Mouse (Mus musculus): Measurements from ENCODE around the gene E030018B13Rik. TPM values are rescaled to one million over a fixed set of nuclear protein-coding genes. Genes with fewer than 3 reads are reported as not detected.

Gene E030018B13Rik
- polyA plus RNA-seq, 1 experiment from 2014 or later: not detected

GRCm38 (mm10) chr7:63917693-63918092 is 1.0 kb downstream of the E030018B13Rik start:
- no peak overlapping the region for H3K4me2 ChIP-seq
- ATAC-seq (ENCODE audit: insufficient read depth): no peak
- no peak overlapping the region for H3K4me3 ChIP-seq (replicated peaks)
- no peaks in the 10 kb centered on the region for H3K9me3 ChIP-seq (replicated peaks)
- H3K4me1 ChIP-seq (replicated peaks): peaks cover 91% of the 10 kb centered on the region
- no peak overlapping the region for H3K9ac ChIP-seq
- 64% methylated on average over 6 of the region's 6 CpGs for WGBS (ENCODE audit: insufficient replicate concordance)
- H3K36me3 ChIP-seq (replicated peaks): peaks cover 10% of the 10 kb centered on the region; the same call in 1 of the 2 replicates
- H3K27me3 ChIP-seq: no peaks in the 10 kb centered on the region
- no peak overlapping the region for H3K27ac ChIP-seq (replicated peaks)

- no peak for ATAC-seq (ENCODE audit: insufficient read depth)
- WGBS (ENCODE audit: insufficient replicate concordance): 65% methylated on average over 12 of the region's 12 CpGs
- Histone ChIP-seq H3K9ac (no peak overlapping the region; the same call in 1 of the 2 replicates), H3K27me3 (no peaks in the 10 kb centered on the region), H3K36me3 (replicated peaks) (peaks cover 10% of the 10 kb centered on the region; the same call in 1 of the 2 replicates), H3K9me3 (replicated peaks) (no peaks in the 10 kb centered on the region), H3K4me3 (replicated peaks) (no peak overlapping the region), H3K4me2 (no peak overlapping the region), H3K27ac (replicated peaks) (no peak overlapping the region), H3K4me1 (replicated peaks) (peaks cover 91% of the 10 kb centered on the region)
These were observed 2.4 kb downstream of the E030018B13Rik start for GRCm38 (mm10) chr7:63918771-63919768.

- Histone ChIP-seq H3K4me1 (replicated peaks) (peaks cover 95% of the 10 kb centered on the region), H3K36me3 (replicated peaks) (peaks cover 10% of the 10 kb centered on the region; the same call in 1 of the 2 replicates), H3K27me3 (no peaks in the 10 kb centered on the region), H3K9ac (no peak overlapping the region), H3K9me3 (replicated peaks) (no peaks in the 10 kb centered on the region), H3K4me2 (no peak overlapping the region), H3K27ac (replicated peaks) (0 out of 2 replicates have a peak overlapping the region, but pooled peaks have one; percentile 46), H3K4me3 (replicated peaks) (no peak overlapping the region)
- WGBS (ENCODE audit: insufficient replicate concordance): 41% methylated on average over 8 of the region's 8 CpGs
- no peak for ATAC-seq (ENCODE audit: insufficient read depth)
These were observed 5.4 kb downstream of the E030018B13Rik start for GRCm38 (mm10) chr7:63921909-63922562.

- H3K4me1 ChIP-seq (replicated peaks): peaks cover 96% of the 10 kb centered on the region
- peaks cover 10% of the 10 kb centered on the region; the same call in 1 of the 2 replicates for H3K36me3 ChIP-seq (replicated peaks)
- 20% methylated on average over 2 of the region's 2 CpGs for WGBS (ENCODE audit: insufficient replicate concordance)
These were observed 5.9 kb downstream of the E030018B13Rik start for GRCm38 (mm10) chr7:63922571-63922970.

GRCm38 (mm10) chr7:63922975-63923374 is 6.3 kb downstream of the E030018B13Rik start:
- 64% methylated on average over 1 of the region's 1 CpGs for WGBS (ENCODE audit: insufficient replicate concordance)
- Histone ChIP-seq H3K27me3 (no peaks in the 10 kb centered on the region), H3K4me3 (replicated peaks) (no peak overlapping the region), H3K27ac (replicated peaks) (no peak overlapping the region), H3K9ac (no peak overlapping the region), H3K4me1 (replicated peaks) (peaks cover 96% of the 10 kb centered on the region), H3K4me2 (no peak overlapping the region), H3K9me3 (replicated peaks) (no peaks in the 10 kb centered on the region), H3K36me3 (replicated peaks) (peaks cover 10% of the 10 kb centered on the region; the same call in 1 of the 2 replicates)
- ATAC-seq (ENCODE audit: insufficient read depth): no peak

More at GRCm38 (mm10) chr7:63922571-63922970, 5.9 kb downstream of the E030018B13Rik start:
- no peak for ATAC-seq (ENCODE audit: insufficient read depth)
- no peaks in the 10 kb centered on the region for H3K9me3 ChIP-seq (replicated peaks)
- H3K4me2 ChIP-seq: no peak overlapping the region
- H3K27ac ChIP-seq (replicated peaks): 0 out of 2 replicates have a peak overlapping the region, but pooled peaks have one; percentile 46
- no peak overlapping the region for H3K9ac ChIP-seq
- H3K27me3 ChIP-seq: no peaks in the 10 kb centered on the region
- H3K4me3 ChIP-seq (replicated peaks): no peak overlapping the region

- peaks cover 94% of the 10 kb centered on the region for H3K4me1 ChIP-seq (replicated peaks)
These were observed 7.5 kb downstream of the E030018B13Rik start for GRCm38 (mm10) chr7:63924151-63924550.

GRCm38 (mm10) chr7:63924747-63925412 is 8.2 kb downstream of the E030018B13Rik start:
- Histone ChIP-seq H3K4me3 (replicated peaks) (no peak overlapping the region), H3K9me3 (replicated peaks) (no peaks in the 10 kb centered on the region), H3K9ac (no peak overlapping the region), H3K36me3 (replicated peaks) (peaks cover 7% of the 10 kb centered on the region; the same call in 1 of the 2 replicates), H3K27ac (replicated peaks) (no peak overlapping the region), H3K4me1 (replicated peaks) (peaks cover 94% of the 10 kb centered on the region), H3K4me2 (peak overlapping the region; percentile 25; the same call in 1 of the 2 replicates), H3K27me3 (no peaks in the 10 kb centered on the region)
- WGBS (ENCODE audit: insufficient replicate concordance): 76% methylated on average over 6 of the region's 6 CpGs
- no peak for ATAC-seq (ENCODE audit: insufficient read depth)

More at GRCm38 (mm10) chr7:63924151-63924550, 7.5 kb downstream of the E030018B13Rik start:
- H3K9me3 ChIP-seq (replicated peaks): no peaks in the 10 kb centered on the region
- no peak overlapping the region for H3K4me3 ChIP-seq (replicated peaks)
- no peak overlapping the region for H3K4me2 ChIP-seq
- H3K27me3 ChIP-seq: no peaks in the 10 kb centered on the region
- WGBS (ENCODE audit: insufficient replicate concordance): 74% methylated on average over 1 of the region's 1 CpGs
- H3K36me3 ChIP-seq (replicated peaks): peaks cover 10% of the 10 kb centered on the region; the same call in 1 of the 2 replicates
- ATAC-seq (ENCODE audit: insufficient read depth): no peak
- no peak overlapping the region for H3K27ac ChIP-seq (replicated peaks)
- no peak overlapping the region for H3K9ac ChIP-seq

GRCm38 (mm10) chr7:63925413-63926360 is 9.0 kb downstream of the E030018B13Rik start:
- Histone ChIP-seq H3K9ac (peak overlapping the region; percentile 18; the same call in 1 of the 2 replicates), H3K36me3 (replicated peaks) (peaks cover 7% of the 10 kb centered on the region; the same call in 1 of the 2 replicates), H3K4me3 (replicated peaks) (no peak overlapping the region), H3K4me1 (replicated peaks) (peaks cover 97% of the 10 kb centered on the region), H3K4me2 (peak overlapping the region; percentile 25), H3K27me3 (no peaks in the 10 kb centered on the region), H3K9me3 (replicated peaks) (no peaks in the 10 kb centered on the region), H3K27ac (replicated peaks) (no peak overlapping the region)
- ATAC-seq (ENCODE audit: insufficient read depth): no peak
- WGBS (ENCODE audit: insufficient replicate concordance): 45% methylated on average over 14 of the region's 14 CpGs

- peaks cover 98% of the 10 kb centered on the region for H3K4me1 ChIP-seq (replicated peaks)
- 0 out of 2 replicates have a peak, but pooled peaks cover under 1% of the 10 kb centered on the region for H3K36me3 ChIP-seq (replicated peaks)
- H3K9ac ChIP-seq: no peak overlapping the region
- no peaks in the 10 kb centered on the region for H3K27me3 ChIP-seq
- ATAC-seq (ENCODE audit: insufficient read depth): no peak
- no peak overlapping the region for H3K4me3 ChIP-seq (replicated peaks)
- no peak overlapping the region for H3K4me2 ChIP-seq
- WGBS (ENCODE audit: insufficient replicate concordance): 53% methylated on average over 3 of the region's 3 CpGs
- no peak overlapping the region for H3K27ac ChIP-seq (replicated peaks)
- H3K9me3 ChIP-seq (replicated peaks): no peaks in the 10 kb centered on the region
These were observed 9.8 kb downstream of the E030018B13Rik start for GRCm38 (mm10) chr7:63926492-63926891.

GRCm38 (mm10) chr7:63927121-63927520 is 10.5 kb downstream of the E030018B13Rik start:
- Histone ChIP-seq H3K9ac (no peak overlapping the region), H3K9me3 (replicated peaks) (no peaks in the 10 kb centered on the region), H3K4me3 (replicated peaks) (no peak overlapping the region), H3K27me3 (no peaks in the 10 kb centered on the region), H3K36me3 (replicated peaks) (no peaks in the 10 kb centered on the region), H3K4me2 (no peak overlapping the region), H3K27ac (replicated peaks) (no peak overlapping the region), H3K4me1 (replicated peaks) (peaks cover 98% of the 10 kb centered on the region)
- whole genome bisulfite sequencing (ENCODE audit: insufficient replicate concordance): 69% methylated on average over 6 of the region's 6 CpGs
- ATAC-seq (ENCODE audit: insufficient read depth): no peak

Measured in liver, embryonic 15.5 days (tissue).